Mouse (Mus musculus): ENCODE data around the gene Epha2.

DNA sequence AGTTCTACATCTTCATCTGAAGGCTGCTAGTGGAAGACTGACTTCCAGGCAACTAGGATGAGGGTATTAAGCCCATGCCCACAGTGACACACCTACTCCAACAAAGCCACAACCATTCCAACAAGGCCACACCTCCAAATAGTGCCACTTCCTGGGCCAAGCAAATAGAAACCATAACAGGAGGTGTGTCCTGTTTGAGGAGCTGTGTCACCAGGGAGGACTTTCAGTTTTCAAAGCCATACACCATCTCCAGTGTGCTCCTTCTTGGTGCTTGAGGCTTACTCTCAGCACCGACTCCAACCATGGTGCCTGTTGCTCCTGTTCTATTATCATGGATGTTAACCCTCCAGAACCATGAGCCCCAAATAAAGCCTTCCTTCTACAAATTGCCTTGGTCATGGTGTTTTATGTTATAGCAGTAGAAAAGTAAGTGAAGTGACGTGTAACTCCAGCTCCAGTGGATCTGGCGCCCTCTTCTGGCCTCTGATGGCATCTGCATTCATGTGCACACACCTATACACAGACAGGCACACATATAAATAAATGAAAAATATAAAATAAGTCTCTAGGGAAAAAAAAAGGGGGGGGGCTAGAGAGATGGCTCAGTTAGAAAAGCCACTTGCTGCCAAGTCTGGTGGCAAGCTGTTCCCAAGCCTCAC is 34.9 kb upstream of the Epha2 start:
- TF ChIP-seq CTCF (IDR thresholded peaks at IDR 0.05; ENCODE audit: extremely low read depth, insufficient read depth, low read length), result no peak
- no peak for TF ChIP-seq POLR2A (IDR thresholded peaks at IDR 0.05; ENCODE audit: extremely low read depth, insufficient read depth, low read length)

All from cortical plate, adult 2 months (tissue).